Mouse (Mus musculus): ENCODE measurements at regions not wholly inside any gene's neighbourhood (a gene's known extent, or its start where the extent isn't known, plus 50 kb on each side); places are given as distances from the start of the nearest gene placed in this dataset.

DNA sequence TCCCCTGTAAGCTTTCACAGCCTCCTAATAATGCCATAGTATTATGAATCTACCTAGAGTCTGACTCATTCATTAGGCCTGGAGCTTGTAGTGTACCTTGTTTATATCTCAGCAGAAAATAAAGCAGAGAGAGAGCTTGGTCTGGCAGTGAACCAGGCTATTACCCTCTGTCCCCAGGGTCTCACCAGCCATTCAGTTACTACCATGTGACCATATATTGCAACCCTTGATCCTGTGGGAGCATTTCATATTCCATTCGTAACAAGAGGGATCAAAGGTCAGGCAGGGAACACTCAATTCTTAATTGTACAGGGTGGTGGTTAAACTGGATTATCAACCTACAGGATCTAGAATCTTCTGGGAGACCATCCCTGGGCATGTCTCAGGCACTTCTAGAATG lies 383.7 kb upstream of the Castor2 start:
- DNase-seq (ENCODE audit: low spot score in 2 of 2) = no peak

GRCm38 (mm10) chr5:133712652-133713051 lies 386.9 kb upstream of the Castor2 start:
- no peak for DNase-seq (ENCODE audit: low spot score in 2 of 2)

DNA sequence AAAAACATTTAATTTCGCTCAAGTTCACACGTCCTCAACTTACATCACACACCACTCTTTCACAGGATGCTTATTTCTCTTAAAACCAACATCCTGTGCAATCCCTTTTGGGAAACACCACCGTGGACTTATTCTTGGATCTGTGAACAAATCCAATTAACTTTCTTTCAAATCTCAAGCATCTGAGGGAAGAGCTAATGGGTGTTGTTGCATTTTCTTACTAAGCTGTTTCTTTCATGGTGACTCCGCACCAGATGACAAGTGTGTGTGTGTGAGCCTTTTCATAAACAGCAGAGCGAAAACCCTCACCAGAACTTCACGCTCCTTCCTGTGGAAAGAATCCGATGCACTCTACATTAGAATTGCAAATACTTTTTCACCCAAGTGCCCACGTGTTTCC lies 390.6 kb upstream of the Castor2 start:
- no peak for DNase-seq (ENCODE audit: low spot score in 2 of 2)

GRCm38 (mm10) chr5:133686206-133686605 lies 413.3 kb upstream of the Castor2 start:
- DNase-seq (ENCODE audit: low spot score in 2 of 2) = no peak

- no peak for DNase-seq (ENCODE audit: low spot score in 2 of 2)
These were observed 416.5 kb upstream of the Castor2 start for GRCm38 (mm10) chr5:133683021-133683420.

DNA sequence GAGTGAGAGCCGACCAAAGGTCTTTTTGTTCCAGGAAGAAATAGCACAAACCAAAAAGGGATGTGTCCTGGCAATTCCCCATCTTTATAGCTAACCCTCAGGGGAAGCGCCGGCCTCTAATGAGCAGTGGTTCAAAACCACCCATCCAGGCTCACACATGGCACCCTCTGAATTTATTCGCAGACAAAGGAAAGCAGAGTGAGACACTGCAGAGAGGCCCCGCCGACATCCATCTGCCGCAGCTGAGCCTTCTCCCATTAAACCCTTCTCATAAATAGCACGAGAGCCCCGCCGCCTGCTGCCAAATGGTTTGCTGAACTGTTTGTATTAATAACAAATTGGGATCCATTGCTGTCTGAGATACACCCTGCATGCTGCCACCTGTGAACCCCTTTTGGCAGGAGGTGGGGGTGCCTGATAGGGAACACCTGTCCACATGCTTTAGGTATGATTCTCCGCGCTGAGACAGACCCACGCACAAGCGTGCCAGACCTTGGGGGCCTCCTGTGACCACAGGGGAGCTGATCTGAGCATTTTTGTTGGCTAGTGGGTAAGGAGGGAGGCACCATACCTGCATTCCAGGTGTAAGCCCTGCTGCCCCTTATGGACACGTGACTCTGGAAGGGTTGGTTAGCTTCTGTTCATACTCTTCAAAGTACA lies 422.6 kb upstream of the Castor2 start:
- no peak for DNase-seq (ENCODE audit: low spot score in 2 of 2)

DNA sequence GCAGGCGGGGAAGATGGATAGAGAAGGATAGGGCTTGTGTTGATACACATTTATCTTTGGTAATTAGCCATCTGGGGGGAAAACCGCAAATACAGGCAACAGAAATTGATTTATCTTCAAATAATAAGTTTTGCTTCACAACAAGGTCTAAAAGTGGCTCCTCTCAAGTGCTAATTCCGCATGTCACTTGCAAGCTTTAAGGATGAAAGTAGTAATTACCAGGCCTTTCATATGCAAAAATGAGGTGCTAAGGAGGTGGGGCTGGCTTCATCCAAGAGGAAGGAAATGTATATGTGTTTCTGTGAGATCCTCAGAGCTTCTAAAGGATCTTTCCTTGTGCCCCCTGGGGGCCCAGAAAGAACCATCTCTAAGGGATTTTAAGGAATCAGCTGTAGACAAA lies 423.9 kb upstream of the Castor2 start:
- no peak for DNase-seq (ENCODE audit: low spot score in 2 of 2)

DNA sequence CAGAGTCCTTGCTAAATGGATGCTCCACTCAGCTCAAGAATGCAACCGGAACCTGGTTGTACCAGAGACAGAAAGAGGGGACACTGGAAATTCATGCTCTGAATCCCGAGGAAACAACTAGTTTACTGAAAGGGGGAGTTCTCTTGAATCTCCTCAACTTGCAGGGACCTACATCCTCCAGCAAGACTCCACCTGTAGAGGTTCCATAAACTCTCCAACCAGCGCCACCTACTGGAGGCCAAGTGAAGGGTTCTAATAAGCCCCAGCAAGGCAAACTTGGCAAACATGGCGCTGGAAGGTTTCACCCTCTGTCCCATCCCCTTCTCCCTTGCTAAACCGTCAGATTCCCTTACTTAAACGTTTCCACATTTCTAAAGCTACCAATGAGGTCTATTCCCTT lies 433.0 kb upstream of the Castor2 start:
- DNase-seq (ENCODE audit: low spot score in 2 of 2) = peak; percentile 19 to 25

DNA sequence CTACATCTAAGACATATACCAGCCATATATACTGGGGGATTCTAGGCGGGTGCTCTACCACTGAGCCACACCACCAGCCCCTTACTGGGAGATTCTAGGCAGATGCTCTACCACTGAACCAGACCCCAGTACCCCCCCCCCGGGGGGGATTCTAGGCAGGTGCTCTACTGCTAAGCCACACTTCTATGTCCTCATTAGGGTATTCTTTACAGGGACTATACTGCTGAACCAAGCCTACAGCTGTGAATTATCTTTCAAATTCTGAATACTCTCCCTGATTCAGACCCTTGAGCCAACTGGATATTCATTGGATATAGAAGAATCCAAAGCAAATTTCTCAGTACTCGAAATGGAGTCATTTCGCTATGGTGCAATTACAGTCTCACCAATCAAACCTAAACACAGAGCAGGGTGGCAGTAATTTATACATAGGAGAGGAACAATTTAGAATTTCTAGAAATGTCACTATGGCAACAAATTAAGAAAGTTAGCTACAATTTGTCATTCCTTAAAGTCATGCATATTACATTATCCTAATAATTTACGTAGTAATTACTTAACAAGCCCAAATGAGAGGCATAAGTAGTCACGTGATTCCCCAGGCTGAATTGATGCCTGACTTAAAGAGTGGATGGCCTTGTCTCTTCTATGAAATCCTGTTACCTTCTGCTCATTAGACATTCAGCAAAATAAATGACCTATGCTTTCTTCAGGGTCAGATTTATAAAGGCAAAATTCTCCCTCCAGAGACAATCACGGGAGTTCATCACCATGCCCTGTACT lies 436.8 kb upstream of the Castor2 start:
- DNase-seq (ENCODE audit: low spot score in 2 of 2) = no peak

- DNase-seq (ENCODE audit: low spot score in 2 of 2) = no peak
These were observed 439.2 kb upstream of the Castor2 start for GRCm38 (mm10) chr5:133660351-133660750.

- DNase-seq (ENCODE audit: low spot score in 2 of 2) = no peak
These were observed 442.7 kb upstream of the Castor2 start for GRCm38 (mm10) chr5:133656837-133657236.

GRCm38 (mm10) chr5:133653431-133653830 lies 446.1 kb upstream of the Castor2 start:
- DNase-seq (ENCODE audit: low spot score in 2 of 2) = no peak

GRCm38 (mm10) chr5:133650246-133650645 lies 449.3 kb upstream of the Castor2 start:
- no peak for DNase-seq (ENCODE audit: low spot score in 2 of 2)

- DNase-seq (ENCODE audit: low spot score in 2 of 2) = no peak
These were observed 453.8 kb upstream of the Castor2 start for GRCm38 (mm10) chr5:133645696-133646195.

DNA sequence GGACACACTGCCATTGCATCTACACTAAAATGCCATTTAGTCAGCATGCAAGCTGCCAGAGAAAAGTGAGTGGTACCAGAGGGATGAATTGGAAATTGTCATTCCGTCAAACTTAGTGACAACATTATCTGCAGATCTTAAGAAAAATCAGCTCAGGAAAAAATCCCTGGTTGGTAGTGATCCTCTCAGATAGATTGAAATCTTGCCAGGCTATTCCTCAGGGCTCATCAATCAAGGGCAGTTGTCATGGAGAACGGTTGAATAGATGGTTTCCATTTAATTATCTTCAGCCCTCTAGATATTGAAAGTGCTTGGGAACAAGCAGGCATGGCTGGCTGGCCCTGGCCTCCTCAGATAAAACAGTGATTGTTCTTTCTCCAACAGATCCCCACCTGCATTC lies 456.2 kb upstream of the Castor2 start:
- no peak for DNase-seq (ENCODE audit: low spot score in 2 of 2)

GRCm38 (mm10) chr5:133634481-133634880 lies 465.0 kb upstream of the Castor2 start:
- no peak for DNase-seq (ENCODE audit: low spot score in 2 of 2)

GRCm38 (mm10) chr5:133631812-133632211 lies 467.7 kb upstream of the Castor2 start:
- no peak for DNase-seq (ENCODE audit: low spot score in 2 of 2)

DNA sequence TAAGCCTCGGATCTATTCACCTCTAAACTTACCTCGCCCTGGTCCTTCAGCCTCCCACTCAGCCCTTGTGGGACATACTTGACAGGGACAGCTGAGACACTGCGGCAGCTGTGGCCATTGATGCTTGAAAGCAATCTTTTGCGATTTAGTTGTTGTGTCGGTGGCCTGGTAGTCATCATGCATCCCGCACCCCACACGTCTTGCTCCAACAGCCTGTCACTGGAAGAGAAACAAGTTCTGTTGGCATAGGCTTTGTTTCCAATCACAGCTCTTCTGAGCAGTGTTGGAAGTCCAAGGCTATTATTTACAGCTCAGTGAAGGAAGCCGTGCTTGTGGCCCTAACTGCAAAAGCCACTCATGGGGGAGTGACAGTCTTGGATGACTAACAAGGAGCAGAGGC lies 480.2 kb upstream of the Castor2 start:
- no peak for DNase-seq (ENCODE audit: low spot score in 2 of 2)

GRCm38 (mm10) chr5:133601241-133601739 lies 498.2 kb upstream of the Castor2 start:
- DNase-seq (ENCODE audit: low spot score in 2 of 2) = no peak

- DNase-seq (ENCODE audit: low spot score in 2 of 2) = no peak
These were observed 498.9 kb upstream of the Castor2 start for GRCm38 (mm10) chr5:133600630-133601029.

DNA sequence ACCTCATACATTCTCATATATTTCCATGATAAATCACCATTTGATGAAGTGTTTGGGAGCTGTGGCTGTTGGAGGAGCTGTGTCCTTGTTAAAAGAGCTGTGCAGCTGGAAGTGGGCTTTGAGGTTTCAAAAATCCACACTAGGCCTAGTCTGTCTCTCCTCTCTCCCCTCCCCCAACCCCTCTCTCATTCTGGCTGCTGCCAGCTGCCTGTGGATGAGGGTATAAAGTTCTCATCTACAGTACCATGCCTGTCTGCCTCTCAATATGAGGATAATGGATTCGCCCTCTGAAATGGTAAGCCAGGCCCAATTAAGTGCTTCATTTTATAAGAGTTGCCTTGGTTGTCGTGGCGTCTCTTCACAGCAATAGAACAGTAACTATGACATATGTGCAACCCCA lies 501.4 kb upstream of the Castor2 start:
- DNase-seq (ENCODE audit: low spot score in 2 of 2) = no peak

DNA sequence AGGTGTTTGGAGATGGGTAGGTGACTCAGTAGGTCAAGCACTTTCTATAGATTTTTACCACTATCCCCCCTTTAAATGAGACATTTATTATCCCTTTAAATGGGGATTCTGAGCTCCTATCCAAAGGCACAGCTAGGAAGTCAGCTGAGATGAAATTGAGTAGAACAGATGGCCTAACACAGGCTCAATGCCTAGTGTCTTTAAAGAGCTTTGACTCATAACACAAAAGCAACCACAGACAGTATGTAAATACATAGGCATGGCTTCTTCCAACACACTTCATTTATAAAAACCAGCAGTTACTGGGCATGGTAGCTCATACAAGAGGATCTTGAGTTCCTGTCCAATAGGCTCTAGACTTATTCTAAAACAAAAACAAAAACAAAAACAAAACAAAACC lies 513.0 kb upstream of the Castor2 start:
- DNase-seq (ENCODE audit: low spot score in 2 of 2) = no peak

All from adrenal gland, postnatal 4 days (tissue).